Mouse (Mus musculus) embryonic facial prominence, embryonic 10.5 days (tissue): ENCODE measurements around the gene Ccdc73. TPM values are rescaled to one million over a fixed set of nuclear protein-coding genes. Genes with fewer than 3 reads are reported as not detected.
"Not testable (repeated sequence)": the region's sequence is repeated elsewhere in the genome, so short reads cannot be mapped to it uniquely, and the experiment has no call there.

Source experiments
- DNase-seq: peaks from one replicate; pipeline ENCODE4 v3.0.0-alpha.2; 2017; ENCODE audit warnings: low spot score
- H3K27ac ChIP-seq: fragments of 300-500 bp; sonication (generic); replicated peaks from 2 replicates; pipeline ENCODE4 v1.5.1; 2016; ENCODE audit warnings: mild to moderate bottlenecking
- H3K27me3 ChIP-seq: fragments of 300-500 bp; sonication (generic); replicated peaks from 2 replicates; pipeline ENCODE4 v1.6.1; 2016; ENCODE audit warnings: low read depth, mild to moderate bottlenecking; ENCODE audit not compliant: poor library complexity, severe bottlenecking
- H3K36me3 ChIP-seq: fragments of 300-500 bp; sonication (generic); replicated peaks from 2 replicates; pipeline ENCODE4 v1.6.1; 2016; ENCODE audit warnings: mild to moderate bottlenecking, moderate library complexity
- H3K4me1 ChIP-seq: fragments of 300-500 bp; sonication (generic); 2 replicates; pipeline ENCODE4 v1.6.1; 2016
- H3K4me3 ChIP-seq: fragments of 300-500 bp; sonication (generic); 2 replicates; pipeline ENCODE4 v1.5.1; 2016; ENCODE audit warnings: mild to moderate bottlenecking, moderate library complexity
- H3K9me3 ChIP-seq: fragments of 300-500 bp; sonication (generic); 2 replicates; pipeline ENCODE4 v1.6.1; 2016; ENCODE audit warnings: mild to moderate bottlenecking
- WGBS: fragments of 180-500 bp; shearing (Covaris S2); methylation state at CpG from one replicate; pipeline ENCODE4 v1.1.7; 2016; 5-methylcytosine and 5-hydroxymethylcytosine counted together
- polyA plus RNA-seq: library from polyadenylated mRNA; unstranded; fragments of >200 nt; fragmentation: Nextera tagmentation; extraction: Ambion mirVana; gene quantifications from 2 replicates; pipeline ENCODE4 v1.2.1, GENCODE M21; 2016

Ccdc73 gene
- polyA plus RNA-seq, result 3.3 and 6.3 TPM in 2 replicates

- H3K36me3 ChIP-seq, result no peaks in the 10 kb centered on the region
- no peaks in the 10 kb centered on the region for H3K9me3 ChIP-seq
- 91% methylated on average over 13 of the region's 13 CpGs for WGBS
- H3K27me3 ChIP-seq, result no peaks in the 10 kb centered on the region
- H3K27ac ChIP-seq, result no peak within 1 kb of the TSS
- H3K4me1 ChIP-seq, result no peaks in the 10 kb centered on the region
- no peak within 1 kb of the TSS for H3K4me3 ChIP-seq
- DNase-seq, result no peak
Measured at GRCm38 (mm10) chr2:104867282-104867855, at the start of gene Ccdc73. TSS of gene Ccdc73 (plus strand) at chr2:104867805.

GRCm38 (mm10) chr2:104818763-104819162, 48.8 kb upstream of the Ccdc73 start:
- not testable (repeated sequence) for H3K4me3 ChIP-seq, H3K36me3 ChIP-seq, H3K27ac ChIP-seq, DNase-seq, H3K9me3 ChIP-seq, H3K27me3 ChIP-seq
- 84% methylated on average over 3 of the region's 3 CpGs for WGBS
- peaks cover 22% of the 10 kb centered on the region for H3K4me1 ChIP-seq

GRCm38 (mm10) chr2:104826191-104826590, 41.4 kb upstream of the Ccdc73 start:
- H3K4me3 ChIP-seq, result no peak overlapping the region
- no peaks in the 10 kb centered on the region for H3K9me3 ChIP-seq
- whole genome bisulfite sequencing, result 90% methylated on average over 4 of the region's 4 CpGs
- DNase-seq, result no peak
- no peaks in the 10 kb centered on the region for H3K4me1 ChIP-seq
- H3K27me3 ChIP-seq, result no peaks in the 10 kb centered on the region
- H3K36me3 ChIP-seq, result no peaks in the 10 kb centered on the region
- H3K27ac ChIP-seq, result no peak overlapping the region

- DNase-seq, result no peak
- no peak overlapping the region for H3K27ac ChIP-seq
- 82% methylated on average over 2 of the region's 2 CpGs for WGBS
- no peaks in the 10 kb centered on the region for H3K27me3 ChIP-seq
- H3K36me3 ChIP-seq, result no peaks in the 10 kb centered on the region
- no peaks in the 10 kb centered on the region for H3K9me3 ChIP-seq
- no peaks in the 10 kb centered on the region for H3K4me1 ChIP-seq
- no peak overlapping the region for H3K4me3 ChIP-seq
Measured at GRCm38 (mm10) chr2:104832486-104832885, 35.1 kb upstream of the Ccdc73 start.

- no peak overlapping the region for H3K27ac ChIP-seq
- no peaks in the 10 kb centered on the region for H3K4me1 ChIP-seq
- DNase-seq, result no peak
- H3K36me3 ChIP-seq, result peaks cover 3% of the 10 kb centered on the region; the same call in 1 of the 2 replicates
- H3K4me3 ChIP-seq, result no peak overlapping the region
- H3K9me3 ChIP-seq, result no peaks in the 10 kb centered on the region
- H3K27me3 ChIP-seq, result no peaks in the 10 kb centered on the region
Measured at GRCm38 (mm10) chr2:104840974-104841373, 26.6 kb upstream of the Ccdc73 start.

GRCm38 (mm10) chr2:104841736-104842135, 25.9 kb upstream of the Ccdc73 start:
- Histone ChIP-seq H3K27me3 (no peaks in the 10 kb centered on the region), H3K27ac (no peak overlapping the region), H3K9me3 (no peaks in the 10 kb centered on the region), H3K36me3 (peaks cover 3% of the 10 kb centered on the region; the same call in 1 of the 2 replicates), H3K4me3 (no peak overlapping the region), H3K4me1 (peaks cover 6% of the 10 kb centered on the region)
- 89% methylated on average over 7 of the region's 7 CpGs for WGBS
- DNase-seq, result no peak

- DNase-seq, result no peak
- Histone ChIP-seq H3K9me3 (no peaks in the 10 kb centered on the region), H3K27ac (no peak overlapping the region), H3K4me1 (peaks cover 11% of the 10 kb centered on the region), H3K27me3 (no peaks in the 10 kb centered on the region), H3K36me3 (peaks cover 3% of the 10 kb centered on the region; the same call in 1 of the 2 replicates), H3K4me3 (no peak overlapping the region)
Measured at GRCm38 (mm10) chr2:104842559-104842958, 25.0 kb upstream of the Ccdc73 start.

- H3K27ac ChIP-seq, result peak overlapping the region; percentile 65; the same call in 1 of the 2 replicates
- 25% methylated on average over 4 of the region's 4 CpGs for WGBS
- no peaks in the 10 kb centered on the region for H3K36me3 ChIP-seq
- peaks cover 37% of the 10 kb centered on the region for H3K27me3 ChIP-seq
- no peaks in the 10 kb centered on the region for H3K9me3 ChIP-seq
- peaks cover 38% of the 10 kb centered on the region for H3K4me1 ChIP-seq
- peak; percentile 28 for DNase-seq
- H3K4me3 ChIP-seq, result 0 out of 2 replicates have a peak overlapping the region, but pooled peaks have one; percentile 2
Measured at GRCm38 (mm10) chr2:104846638-104847414, 20.8 kb upstream of the Ccdc73 start.

GRCm38 (mm10) chr2:104847645-104848044, 20.0 kb upstream of the Ccdc73 start:
- no peak overlapping the region for H3K27ac ChIP-seq
- peak; percentile 21 for DNase-seq
- peaks cover 39% of the 10 kb centered on the region for H3K4me1 ChIP-seq
- peaks cover 37% of the 10 kb centered on the region for H3K27me3 ChIP-seq
- no peak overlapping the region for H3K4me3 ChIP-seq
- no peaks in the 10 kb centered on the region for H3K9me3 ChIP-seq
- 52% methylated on average over 2 of the region's 2 CpGs for WGBS
- no peaks in the 10 kb centered on the region for H3K36me3 ChIP-seq

- Histone ChIP-seq H3K27ac (no peak overlapping the region), H3K4me3 (peak overlapping the region; percentile 72), H3K36me3 (no peaks in the 10 kb centered on the region), H3K27me3 (peaks cover 37% of the 10 kb centered on the region), H3K4me1 (peaks cover 39% of the 10 kb centered on the region), H3K9me3 (no peaks in the 10 kb centered on the region)
- WGBS, result 28% methylated on average over 16 of the region's 16 CpGs
- peak; percentile 21 for DNase-seq
Measured at GRCm38 (mm10) chr2:104848235-104849161, 19.1 kb upstream of the Ccdc73 start.

GRCm38 (mm10) chr2:104849276-104849990, 18.2 kb upstream of the Ccdc73 start, which contains the start of gene Prrg4:
TSS of gene Prrg4 (minus strand) at chr2:104849876.
- Histone ChIP-seq H3K36me3 (no peaks in the 10 kb centered on the region), H3K27ac (peak within 1 kb of the TSS; percentile 75), H3K4me3 (peak within 1 kb of the TSS; percentile 72), H3K27me3 (peaks cover 37% of the 10 kb centered on the region), H3K9me3 (no peaks in the 10 kb centered on the region), H3K4me1 (peaks cover 39% of the 10 kb centered on the region)
- WGBS, result under 1% methylated on average over 62 of the region's 62 CpGs
- peak; percentile 76 for DNase-seq

GRCm38 (mm10) chr2:104849991-104850359, 17.6 kb upstream of the Ccdc73 start:
- Histone ChIP-seq H3K27ac (no peak overlapping the region), H3K36me3 (no peaks in the 10 kb centered on the region), H3K4me1 (peaks cover 39% of the 10 kb centered on the region), H3K27me3 (peaks cover 37% of the 10 kb centered on the region), H3K4me3 (peak overlapping the region; percentile 72), H3K9me3 (no peaks in the 10 kb centered on the region)
- 72% methylated on average over 3 of the region's 3 CpGs for WGBS
- DNase-seq, result no peak
